Mouse (Mus musculus) fat pad, adult 2 months (tissue): ENCODE measurements around the gene Gm17334.
"Not testable (repeated sequence)": the region's sequence is repeated elsewhere in the genome, so short reads cannot be mapped to it uniquely, and the experiment has no call there.

ENCODE experiments used
- DNase-seq: peaks from one replicate; pipeline ENCODE4 v3.0.0-alpha.2; 2011; ENCODE audit warnings: low read depth, low spot score; ENCODE audit errors: extremely low read depth

Gene Gm17334

GRCm38 (mm10) chr11:53772536-53772935 lies 451 bp downstream of the Gm17334 start:
- DNase-seq, result no peak

- no peak for DNase-seq
Observed at GRCm38 (mm10) chr11:53771001-53771744, 1.8 kb downstream of the Gm17334 start.

- DNase-seq, result no peak
Observed at GRCm38 (mm10) chr11:53770125-53770791, 2.7 kb downstream of the Gm17334 start.

- no peak for DNase-seq
Observed at GRCm38 (mm10) chr11:53769760-53770124, 3.2 kb downstream of the Gm17334 start, which contains the start of gene Irf1. Gene Irf1 (plus strand): TSS chr11:53770014.

- no peak for DNase-seq
Observed at GRCm38 (mm10) chr11:53769185-53769576, 3.8 kb downstream of the Gm17334 start.

- no peak for DNase-seq
Observed at GRCm38 (mm10) chr11:53768422-53769184, 4.4 kb downstream of the Gm17334 start.

GRCm38 (mm10) chr11:53764581-53764980 lies 8.4 kb downstream of the Gm17334 start:
- no peak for DNase-seq

GRCm38 (mm10) chr11:53763496-53764140 lies 9.4 kb downstream of the Gm17334 start:
- no peak for DNase-seq

GRCm38 (mm10) chr11:53762827-53763495 lies 10.0 kb downstream of the Gm17334 start:
- no peak for DNase-seq

GRCm38 (mm10) chr11:53762426-53762825 lies 10.6 kb downstream of the Gm17334 start:
- no peak for DNase-seq

GRCm38 (mm10) chr11:53761822-53762221 lies 11.2 kb downstream of the Gm17334 start:
- DNase-seq, result no peak

- DNase-seq, result no peak
Observed at GRCm38 (mm10) chr11:53761284-53761683, 11.7 kb downstream of the Gm17334 start.

- no peak for DNase-seq
Observed at GRCm38 (mm10) chr11:53759545-53760406, 13.2 kb downstream of the Gm17334 start.

- no peak for DNase-seq
Observed at GRCm38 (mm10) chr11:53758791-53759351, 14.1 kb downstream of the Gm17334 start.

GRCm38 (mm10) chr11:53758033-53758432 lies 15.0 kb downstream of the Gm17334 start:
- not testable (repeated sequence) for DNase-seq

- DNase-seq, result no peak
Observed at GRCm38 (mm10) chr11:53757612-53758011, 15.4 kb downstream of the Gm17334 start.

- DNase-seq, result no peak
Observed at GRCm38 (mm10) chr11:53755011-53755595, 17.9 kb downstream of the Gm17334 start.

- DNase-seq, result no peak
Observed at GRCm38 (mm10) chr11:53749716-53750352, 23.2 kb downstream of the Gm17334 start.

GRCm38 (mm10) chr11:53749306-53749705 lies 23.7 kb downstream of the Gm17334 start:
- no peak for DNase-seq
